Mouse (Mus musculus) urinary bladder, adult 18-20 months (tissue): Measurements from ENCODE around the gene Hist1h4f.

Experiments
- DNase-seq, 2 experiments: peaks; one replicate each; pipeline ENCODE4 v3.0.0; 2022; ENCODE audit warnings: low spot score in 2 of 2, mixed read lengths in 2 of 2

The Hist1h4f gene

DNA sequence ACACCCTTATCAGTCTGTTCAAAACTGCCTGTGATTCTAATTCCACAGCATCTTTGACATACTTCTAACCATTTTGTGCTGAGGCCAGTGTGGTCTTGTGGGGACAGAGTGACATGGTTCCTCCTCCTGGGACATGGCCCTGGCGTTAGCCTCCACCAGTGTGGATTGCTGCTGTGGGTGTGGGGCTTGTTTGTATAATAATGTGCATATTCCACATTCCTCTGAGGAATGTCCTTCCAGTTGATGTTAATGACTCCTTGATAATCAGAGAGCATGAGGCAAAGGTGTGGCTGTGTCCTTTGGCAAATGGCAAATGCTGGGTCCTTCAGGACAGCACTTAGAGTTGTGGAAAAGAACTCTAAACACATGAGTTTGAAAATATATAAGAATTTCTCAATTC is 37.9 kb downstream of the Hist1h4f start:
- DNase-seq = no peak

DNA sequence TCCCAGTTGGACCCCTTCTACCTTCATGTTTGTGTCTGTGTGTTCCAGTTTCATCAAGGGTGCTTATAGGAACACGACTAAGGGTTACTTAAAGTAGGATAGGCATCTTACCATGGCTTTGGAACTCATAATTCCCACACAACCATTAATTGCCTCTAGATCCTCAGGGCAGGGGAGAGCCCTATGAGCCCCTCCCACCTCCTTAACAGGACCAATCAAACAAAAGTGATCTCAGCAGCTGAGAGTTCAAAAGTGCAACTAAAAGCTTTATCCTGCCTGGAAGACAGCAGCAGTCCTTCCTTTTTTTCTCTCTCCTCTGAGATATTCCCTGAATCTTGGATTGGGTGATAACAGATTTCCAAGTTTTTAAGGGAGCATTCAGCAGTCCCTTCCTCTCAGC is 41.3 kb downstream of the Hist1h4f start:
- no peak for DNase-seq

DNA sequence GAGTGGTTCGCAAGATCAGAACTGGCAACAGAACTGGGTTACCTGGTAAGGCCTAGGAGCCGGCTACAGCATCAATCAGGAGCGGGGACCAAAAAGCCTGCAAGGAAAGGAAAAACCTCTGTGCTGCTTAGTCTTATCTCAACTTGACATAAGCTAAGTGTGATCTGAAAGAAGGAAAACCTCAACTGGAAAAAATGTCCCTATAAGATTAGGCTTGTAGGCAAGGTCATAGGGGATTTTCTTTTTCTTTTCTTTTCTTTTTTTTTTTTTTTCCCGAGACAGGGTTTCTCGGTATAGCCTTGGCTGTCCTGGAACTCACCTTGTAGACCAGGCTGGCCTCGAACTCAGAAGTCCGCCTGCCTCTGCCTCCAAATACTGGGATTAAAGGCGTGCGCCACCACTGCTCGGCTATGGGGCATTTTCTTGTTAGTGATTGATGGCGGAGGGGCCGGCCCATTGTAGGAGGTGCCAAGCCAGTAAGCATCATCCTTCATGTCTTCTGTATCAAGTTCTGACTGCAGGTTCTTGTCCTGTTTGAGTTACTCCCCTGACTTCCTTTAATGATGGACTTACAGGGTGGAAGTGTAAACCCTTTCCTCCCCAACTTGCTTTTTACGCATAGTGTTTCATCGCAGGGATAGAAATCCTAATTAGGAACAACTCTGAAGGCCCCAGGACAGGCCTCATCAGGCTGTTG is 44.5 kb downstream of the Hist1h4f start:
- DNase-seq = no peak

- no peak for DNase-seq
Measured at GRCm38 (mm10) chr13:23506351-23506750, 45.1 kb downstream of the Hist1h4f start.

DNA sequence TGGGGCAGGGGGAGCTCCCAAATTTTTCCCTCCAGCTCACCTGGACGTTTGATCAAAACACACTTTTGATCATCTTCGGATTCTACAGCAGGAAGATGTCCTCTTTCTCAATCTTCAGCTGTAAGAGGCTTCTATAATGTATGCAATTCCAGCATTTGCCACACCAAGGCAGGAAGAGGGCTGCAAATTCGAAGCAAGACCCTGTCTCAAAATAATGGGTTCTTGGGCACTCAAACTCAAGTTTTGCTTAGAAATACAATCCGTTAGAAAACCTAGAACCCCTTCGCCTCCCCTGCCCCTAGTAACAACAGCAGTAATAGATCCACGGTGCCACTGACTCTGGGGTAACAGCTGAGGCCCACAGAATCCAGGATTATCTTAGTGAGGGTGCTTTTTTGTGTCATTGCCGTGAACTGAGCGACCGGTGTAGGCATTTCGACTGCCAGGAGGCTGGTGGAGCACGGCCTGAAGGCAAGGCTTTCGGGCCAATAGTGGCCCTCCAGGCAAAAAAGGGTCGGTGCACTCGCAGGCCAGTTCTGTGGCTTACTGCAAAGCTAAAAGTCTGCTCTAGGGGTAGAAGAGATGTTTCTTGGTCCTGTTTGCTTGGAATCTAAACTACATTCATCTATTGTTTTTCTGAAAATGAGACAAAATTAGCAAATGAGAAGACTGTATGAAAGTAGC is 45.6 kb downstream of the Hist1h4f start:
- DNase-seq = no peak

- DNase-seq = no peak
Measured at GRCm38 (mm10) chr13:23503797-23504196, 47.7 kb downstream of the Hist1h4f start.

- DNase-seq = no peak
Measured at GRCm38 (mm10) chr13:23502916-23503315, 48.5 kb downstream of the Hist1h4f start.

DNA sequence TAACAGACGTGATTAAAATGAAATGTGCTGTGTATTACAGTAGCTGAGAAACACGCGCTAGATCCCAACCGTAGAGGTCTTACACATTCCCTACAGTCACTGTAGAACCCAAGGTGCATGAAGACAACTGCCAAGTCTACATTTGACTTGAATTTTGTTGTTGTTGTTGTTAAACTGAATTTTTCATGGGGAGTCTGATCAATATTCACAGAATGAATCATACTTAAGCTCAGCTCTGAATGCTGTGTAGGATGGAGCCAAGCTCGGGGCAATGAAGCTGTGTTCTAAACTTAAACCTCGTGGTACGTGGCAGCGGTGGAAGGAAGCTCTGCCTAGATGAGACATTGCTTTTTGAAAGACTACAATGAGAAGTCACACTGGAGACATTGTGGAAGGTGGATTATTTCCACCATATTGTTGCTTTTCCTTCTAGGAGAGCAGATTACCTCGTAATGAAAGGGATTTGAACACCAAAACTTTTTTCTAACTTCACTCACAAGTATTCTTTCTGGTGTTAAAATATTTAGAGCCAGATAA is 49.3 kb downstream of the Hist1h4f start:
- DNase-seq = no peak

GRCm38 (mm10) chr13:23501511-23501910 is 49.9 kb downstream of the Hist1h4f start:
- DNase-seq = no peak
